In the genomic region with DNA sequence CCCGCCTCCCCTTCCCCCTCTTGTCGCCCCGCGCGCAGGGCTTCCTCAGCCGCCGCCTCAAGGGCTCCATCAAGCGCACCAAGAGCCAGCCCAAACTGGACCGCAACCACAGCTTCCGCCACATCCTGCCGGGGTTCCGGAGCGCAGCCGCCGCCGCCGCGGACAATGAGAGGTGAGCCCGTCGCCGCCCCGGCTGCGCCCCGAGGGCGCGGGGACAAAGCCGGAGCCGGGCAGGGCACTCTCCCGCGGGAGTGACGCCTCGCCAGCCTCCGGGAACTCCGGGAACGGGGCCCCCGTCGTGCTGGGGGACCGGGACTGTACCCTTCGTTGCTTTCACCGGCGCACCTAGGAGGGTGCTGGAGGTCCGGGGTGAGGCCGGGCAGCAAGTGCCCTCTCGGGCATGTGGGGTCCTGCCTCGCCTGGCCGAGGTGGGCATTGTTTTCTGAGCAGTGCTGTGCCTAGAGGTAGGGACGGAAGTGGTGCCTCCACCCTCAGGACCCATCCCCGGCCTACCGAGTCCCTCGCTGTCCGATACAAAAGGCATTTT, we compare ENCODE assay signal across 8 mouse cellular contexts.
DNase-seq lines count a peak whose midpoint lies in the region; ATAC-seq and TF ChIP-seq lines count a peak whose summit lies in the region.

No protein-coding gene starts in this region.

- no peaks in the 10 kb centered on the region; the same call in 1 of the 2 replicates for H3K9me3 ChIP-seq in erythroblast, embryonic 14.5 days (ENCODE audit: control insufficient read depth, low read length)
- H3K9me3 ChIP-seq in midbrain, postnatal 0 days (ENCODE audit: low read length), result no peaks in the 10 kb centered on the region

- ATAC-seq in erythroblast, adult 5-6 weeks (replicated peaks; ENCODE audit: low FRiP score, poor library complexity, severe bottlenecking), result no peak
- ATAC-seq in inflammation-experienced regulatory T-cells, adult 6 months, result peak; percentile 56
- ATAC-seq in midbrain, postnatal 0 days (ENCODE audit: low FRiP score), result peak; percentile 31

- H3K4me3 ChIP-seq in erythroblast, embryonic 14.5 days (replicated peaks), result peak overlapping the region; percentile 50
- H3K4me3 ChIP-seq in liver, adult 2 months (ENCODE audit: insufficient read depth, low read depth, low read length), result peak overlapping the region; percentile 76
- H3K4me3 ChIP-seq in midbrain, postnatal 0 days (ENCODE audit: low read depth, low read length), result peak overlapping the region; percentile 65
- H3K4me3 ChIP-seq in testis, adult 2 months (ENCODE audit: control insufficient read depth, low read depth, low read length), result peak overlapping the region; percentile 89

- H3K9ac ChIP-seq in liver, adult 2 months (ENCODE audit: low read depth, low read length), result peak overlapping the region; percentile 73
- H3K9ac ChIP-seq in midbrain, postnatal 0 days (replicated peaks; ENCODE audit: low read length, poor library complexity, severe bottlenecking), result peak overlapping the region; percentile 88

- peak; percentile 67 to 79 for DNase-seq in adrenal gland, postnatal 36 days
- DNase-seq in gastrocnemius, postnatal 4 days (ENCODE audit: low spot score in 2 of 2), result peak; percentile 42 to 66
- no peak for DNase-seq in liver, adult 2 months (ENCODE audit: extremely low read depth, low read depth, low spot score)
- DNase-seq in midbrain, postnatal 0 days (ENCODE audit: low spot score), result no peak

- H3K27ac ChIP-seq in liver, adult 2 months (replicated peaks; ENCODE audit: insufficient read depth, low read depth, low read length), result no peak overlapping the region
- peak overlapping the region; percentile 89 for H3K27ac ChIP-seq in midbrain, postnatal 0 days (ENCODE audit: low read depth, low read length)
- 0 out of 2 replicates have a peak overlapping the region, but pooled peaks have one; percentile 26 for H3K27ac ChIP-seq in testis, adult 2 months (ENCODE audit: control insufficient read depth, insufficient read depth, low read depth, low read length)

- no peak for TF ChIP-seq POLR2A in liver, adult 2 months (IDR thresholded peaks at IDR 0.05; ENCODE audit: extremely low read depth, insufficient read depth, low read length)
- TF ChIP-seq POLR2A in testis, adult 2 months (IDR thresholded peaks at IDR 0.05; ENCODE audit: control insufficient read depth, low read depth, low read length), result no peak; the same call in 1 of the 2 replicates

- no peaks in the 10 kb centered on the region; the same call in none of the 2 replicates for H3K79me2 ChIP-seq in liver, adult 2 months (ENCODE audit: control insufficient read depth, insufficient read depth, low read length)

- WGBS in liver, adult 2 months, result 4% methylated on average over 51 of the region's 51 CpGs
- under 1% methylated on average over 39 of the region's 51 CpGs for WGBS in midbrain, postnatal 0 days

- H3K4me2 ChIP-seq in midbrain, postnatal 0 days (ENCODE audit: low read depth, low read length, poor library complexity, severe bottlenecking), result peak overlapping the region; percentile 77

- H3K27me3 ChIP-seq in erythroblast, embryonic 14.5 days (ENCODE audit: control insufficient read depth), result peaks cover 52% of the 10 kb centered on the region
- H3K27me3 ChIP-seq in liver, adult 2 months (ENCODE audit: control insufficient read depth, insufficient read depth, low read length), result peaks cover 7% of the 10 kb centered on the region
- no peaks in the 10 kb centered on the region for H3K27me3 ChIP-seq in midbrain, postnatal 0 days (ENCODE audit: insufficient read depth, low read length)
- no peaks in the 10 kb centered on the region for H3K27me3 ChIP-seq in testis, adult 2 months (ENCODE audit: control insufficient read depth, insufficient read depth, low read length)

- H3K4me1 ChIP-seq in erythroblast, embryonic 14.5 days (ENCODE audit: control insufficient read depth), result no peaks in the 10 kb centered on the region
- H3K4me1 ChIP-seq in liver, adult 2 months (ENCODE audit: control insufficient read depth, insufficient read depth, low read length), result peaks cover 2% of the 10 kb centered on the region; the same call in 1 of the 2 replicates
- H3K4me1 ChIP-seq in midbrain, postnatal 0 days (ENCODE audit: insufficient read depth, low read length), result peaks cover 17% of the 10 kb centered on the region
- H3K4me1 ChIP-seq in testis, adult 2 months (ENCODE audit: control insufficient read depth, insufficient read depth, low read length), result peaks cover 26% of the 10 kb centered on the region

- no peaks in the 10 kb centered on the region for H3K36me3 ChIP-seq in erythroblast, embryonic 14.5 days (ENCODE audit: control insufficient read depth)
- no peaks in the 10 kb centered on the region for H3K36me3 ChIP-seq in liver, adult 2 months (ENCODE audit: control insufficient read depth, insufficient read depth, low read length)
- H3K36me3 ChIP-seq in midbrain, postnatal 0 days (ENCODE audit: insufficient read depth, low read length), result no peaks in the 10 kb centered on the region
- no peaks in the 10 kb centered on the region for H3K36me3 ChIP-seq in testis, adult 2 months (ENCODE audit: control insufficient read depth, insufficient read depth, low read length)

- TF ChIP-seq CTCF in liver, adult 2 months (IDR thresholded peaks at IDR 0.05; ENCODE audit: low read depth, low read length), result no peak
- no peak for TF ChIP-seq CTCF in midbrain, postnatal 0 days (IDR thresholded peaks at IDR 0.05)
- no peak for TF ChIP-seq CTCF in testis, adult 2 months (IDR thresholded peaks at IDR 0.05; ENCODE audit: control insufficient read depth, insufficient read depth, insufficient replicate concordance, low read depth, low read length)

Comparison
In these comparisons a context has a peak if more than half of its experiments do, and no peak if none do; other contexts are left out.
1. DNase-seq: peak in adrenal gland, postnatal 36 days (2 of 2) and gastrocnemius, postnatal 4 days (2 of 2); none in liver, adult 2 months (single experiment) and midbrain, postnatal 0 days (single experiment).
2. Peak in every context shown above with its lines, with median percentiles within 50 percentile points of each other: H3K4me3 ChIP-seq.